Mouse (Mus musculus): Measurements from ENCODE around the gene Ttc7b.
A peak's percentile ranks its signal among the peaks of the same experiment; 100 is the strongest.

- peak; percentile 70 for TF ChIP-seq CTCF (IDR thresholded peaks at IDR 0.05; ENCODE audit: borderline replicate concordance, insufficient read depth, low read depth, low read length)
- TF ChIP-seq POLR2A (IDR thresholded peaks at IDR 0.05; ENCODE audit: borderline replicate concordance, insufficient read depth, low read length): no peak
Measured at GRCm38 (mm10) chr12:100479892-100480621, 40.6 kb downstream of the Ttc7b start.

Data from cerebellum, adult 2 months (tissue).